Mouse (Mus musculus): ENCODE measurements around the gene Prpf40a. TPM values are rescaled to one million over a fixed set of nuclear protein-coding genes. Genes with fewer than 3 reads are reported as not detected.

Gene Prpf40a
- 178 and 186 TPM in 2 replicates for polyA plus RNA-seq (2014; fragmentation: Nextera tagmentation; extraction: Ambion mirVana)

- peak within 1 kb of the TSS; percentile 70 for H3K4me2 ChIP-seq
- H3K9me3 ChIP-seq (ENCODE audit: low read depth, low read length), result no peaks in the 10 kb centered on the region
- whole genome bisulfite sequencing, result under 1% methylated on average over 50 of the region's 53 CpGs
- H3K27me3 ChIP-seq (ENCODE audit: insufficient read depth, low read length), result no peaks in the 10 kb centered on the region
- TF ChIP-seq CTCF (IDR thresholded peaks at IDR 0.05; ENCODE audit: low read depth), result no peak
- H3K27ac ChIP-seq (ENCODE audit: low read depth), result peak within 1 kb of the TSS; percentile 96
- peaks cover 40% of the 10 kb centered on the region for H3K36me3 ChIP-seq (ENCODE audit: insufficient read depth)
- peak within 1 kb of the TSS; percentile 91 for H3K9ac ChIP-seq
- H3K4me1 ChIP-seq (ENCODE audit: insufficient read depth), result 0 out of 2 replicates have a peak, but pooled peaks cover 7% of the 10 kb centered on the region
- peak within 1 kb of the TSS; percentile 71 for H3K4me3 ChIP-seq (ENCODE audit: low read depth, low read length)
- peak; percentile 97 for ATAC-seq (ENCODE audit: insufficient read depth)
- peak; percentile 100 for DNase-seq
These were observed at the start of gene Prpf40a for GRCm38 (mm10) chr2:53190684-53191511. Prpf40a (minus strand) TSS chr2:53191284.

GRCm38 (mm10) chr2:53222242-53222641 lies 31.2 kb upstream of the Prpf40a start:
- Histone ChIP-seq H3K27me3 (ENCODE audit: insufficient read depth, low read length) (no peaks in the 10 kb centered on the region), H3K4me3 (ENCODE audit: low read depth, low read length) (no peak overlapping the region), H3K9me3 (ENCODE audit: low read depth, low read length) (no peaks in the 10 kb centered on the region), H3K36me3 (ENCODE audit: insufficient read depth) (peaks cover 18% of the 10 kb centered on the region), H3K27ac (ENCODE audit: low read depth) (no peak overlapping the region), H3K4me1 (ENCODE audit: insufficient read depth) (no peaks in the 10 kb centered on the region), H3K4me2 (no peak overlapping the region), H3K9ac (no peak overlapping the region)
- 91% methylated on average over 5 of the region's 5 CpGs for WGBS
- DNase-seq (no peak), ATAC-seq (ENCODE audit: insufficient read depth) (peak; percentile 49; the same call in 1 of the 2 replicates)
- TF ChIP-seq CTCF (IDR thresholded peaks at IDR 0.05; ENCODE audit: low read depth), result no peak

GRCm38 (mm10) chr2:53213493-53213892 lies 22.4 kb upstream of the Prpf40a start:
- H3K36me3 ChIP-seq (ENCODE audit: insufficient read depth), result peaks cover 54% of the 10 kb centered on the region
- H3K27ac ChIP-seq (ENCODE audit: low read depth), result no peak overlapping the region
- no peak for DNase-seq
- no peak for TF ChIP-seq CTCF (IDR thresholded peaks at IDR 0.05; ENCODE audit: low read depth)
- no peak for ATAC-seq (ENCODE audit: insufficient read depth)
- H3K9me3 ChIP-seq (ENCODE audit: low read depth, low read length), result no peaks in the 10 kb centered on the region
- H3K4me1 ChIP-seq (ENCODE audit: insufficient read depth), result no peaks in the 10 kb centered on the region
- H3K4me2 ChIP-seq, result no peak overlapping the region
- no peak overlapping the region for H3K9ac ChIP-seq
- WGBS, result 93% methylated on average over 1 of the region's 1 CpGs
- H3K4me3 ChIP-seq (ENCODE audit: low read depth, low read length), result no peak overlapping the region
- H3K27me3 ChIP-seq (ENCODE audit: insufficient read depth, low read length), result no peaks in the 10 kb centered on the region

- DNase-seq (no peak), ATAC-seq (ENCODE audit: insufficient read depth) (no peak)
- H3K36me3 ChIP-seq (ENCODE audit: insufficient read depth), result peaks cover 31% of the 10 kb centered on the region
- H3K27ac ChIP-seq (ENCODE audit: low read depth), result no peak overlapping the region
- no peak overlapping the region for H3K9ac ChIP-seq
- no peaks in the 10 kb centered on the region for H3K4me1 ChIP-seq (ENCODE audit: insufficient read depth)
- no peaks in the 10 kb centered on the region for H3K9me3 ChIP-seq (ENCODE audit: low read depth, low read length)
- H3K4me3 ChIP-seq (ENCODE audit: low read depth, low read length), result no peak overlapping the region
- no peaks in the 10 kb centered on the region for H3K27me3 ChIP-seq (ENCODE audit: insufficient read depth, low read length)
- no peak overlapping the region for H3K4me2 ChIP-seq
- TF ChIP-seq CTCF (IDR thresholded peaks at IDR 0.05; ENCODE audit: low read depth), result 0 out of 2 replicates have a peak, but pooled peaks have one; percentile 2
These were observed 15.7 kb upstream of the Prpf40a start for GRCm38 (mm10) chr2:53206749-53207148.

- Histone ChIP-seq H3K36me3 (ENCODE audit: insufficient read depth) (peaks cover 32% of the 10 kb centered on the region), H3K27ac (ENCODE audit: low read depth) (no peak overlapping the region), H3K9me3 (ENCODE audit: low read depth, low read length) (no peaks in the 10 kb centered on the region), H3K27me3 (ENCODE audit: insufficient read depth, low read length) (no peaks in the 10 kb centered on the region), H3K9ac (no peak overlapping the region), H3K4me1 (ENCODE audit: insufficient read depth) (no peaks in the 10 kb centered on the region), H3K4me2 (no peak overlapping the region), H3K4me3 (ENCODE audit: low read depth, low read length) (no peak overlapping the region)
- ATAC-seq (ENCODE audit: insufficient read depth), result no peak
- peak; percentile 83 for DNase-seq
- peak; percentile 47 for TF ChIP-seq CTCF (IDR thresholded peaks at IDR 0.05; ENCODE audit: low read depth)
- WGBS, result 64% methylated on average over 5 of the region's 5 CpGs
These were observed 13.5 kb upstream of the Prpf40a start for GRCm38 (mm10) chr2:53204373-53205274.

- 89% methylated on average over 4 of the region's 4 CpGs for WGBS
- no peaks in the 10 kb centered on the region for H3K9me3 ChIP-seq (ENCODE audit: low read depth, low read length)
- no peaks in the 10 kb centered on the region for H3K4me1 ChIP-seq (ENCODE audit: insufficient read depth)
- peaks cover 46% of the 10 kb centered on the region for H3K36me3 ChIP-seq (ENCODE audit: insufficient read depth)
- H3K27ac ChIP-seq (ENCODE audit: low read depth), result no peak overlapping the region
- H3K4me2 ChIP-seq, result no peak overlapping the region
- DNase-seq (no peak), ATAC-seq (ENCODE audit: insufficient read depth) (no peak)
- H3K9ac ChIP-seq, result no peak overlapping the region
- H3K27me3 ChIP-seq (ENCODE audit: insufficient read depth, low read length), result no peaks in the 10 kb centered on the region
- no peak for TF ChIP-seq CTCF (IDR thresholded peaks at IDR 0.05; ENCODE audit: low read depth)
- no peak overlapping the region for H3K4me3 ChIP-seq (ENCODE audit: low read depth, low read length)
These were observed 9.2 kb upstream of the Prpf40a start for GRCm38 (mm10) chr2:53200164-53200885.
